Mouse (Mus musculus) lung, adult 2 months (tissue): ENCODE data around the gene Clcn2.

ENCODE experiments used
- CTCF ChIP-seq: fragments of 200-500 bp; IDR thresholded peaks from 2 replicates; pipeline ENCODE4 v1.5.1; 2011; ENCODE audit warnings: mild to moderate bottlenecking, low read length, control low read depth; ENCODE audit not compliant: insufficient read depth
- POLR2A ChIP-seq: fragments of 200-500 bp; IDR thresholded peaks from 2 replicates; pipeline ENCODE4 v1.6.1; 2011; ENCODE audit warnings: low read depth, mild to moderate bottlenecking, control low read depth, low read length, borderline replicate concordance; ENCODE audit errors: extremely low read depth

DNA sequence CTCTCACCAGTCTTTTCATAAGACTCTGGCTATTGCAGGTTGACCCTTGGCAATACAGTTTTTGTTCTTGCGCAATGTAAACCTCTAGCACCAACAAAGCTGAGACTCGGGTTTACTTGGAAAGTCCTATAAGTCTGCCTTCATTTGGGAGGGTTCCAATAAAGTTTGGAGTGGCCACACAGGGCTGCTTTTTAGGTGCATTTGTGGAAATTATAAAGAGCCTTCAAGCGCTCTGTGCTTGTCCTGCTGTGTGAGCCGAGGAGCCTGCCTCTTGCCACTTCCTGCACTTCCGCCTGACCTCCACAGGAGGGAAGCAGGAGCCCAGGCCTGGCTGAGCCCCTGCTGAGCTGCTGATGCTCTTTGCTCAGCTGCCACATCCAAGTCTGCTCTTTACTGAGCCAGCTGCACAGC is 6.8 kb upstream of the Clcn2 start:
- no peak for TF ChIP-seq POLR2A
- TF ChIP-seq CTCF, result peak; percentile 78
